Mouse (Mus musculus) testis, adult 2 months (tissue): ENCODE measurements around the gene Gm20695.

ENCODE experiments used
- CTCF ChIP-seq: fragments of 200-500 bp; IDR thresholded peaks from 2 replicates; pipeline ENCODE4 v1.5.1; 2012; ENCODE audit warnings: low read depth, mild to moderate bottlenecking, inconsistent platforms, low read length, moderate library complexity; ENCODE audit not compliant: control insufficient read depth, insufficient read depth, insufficient replicate concordance
- POLR2A ChIP-seq: fragments of 200-500 bp; IDR thresholded peaks from 2 replicates; pipeline ENCODE4 v1.6.1; 2012; ENCODE audit warnings: low read depth, mild to moderate bottlenecking, inconsistent platforms, low read length, moderate library complexity; ENCODE audit not compliant: control insufficient read depth

GRCm38 (mm10) chr16:3871815-3872214 is 12.6 kb upstream of the Gm20695 start:
- no peak for TF ChIP-seq CTCF
- no peak for TF ChIP-seq POLR2A
